Mouse (Mus musculus) ZHBTc4 (cell line): ENCODE measurements at regions not wholly inside any gene's neighbourhood (a gene's known extent, or its start where the extent isn't known, plus 50 kb on each side); places are given as distances from the start of the nearest gene placed in this dataset.
A peak's percentile ranks its signal among the peaks of the same experiment; 100 is the strongest.

Source experiments
- DNase-seq: peaks from one replicate; pipeline ENCODE4 v3.0.0-alpha.2; 2011; ENCODE audit warnings: low read depth, low spot score

DNA sequence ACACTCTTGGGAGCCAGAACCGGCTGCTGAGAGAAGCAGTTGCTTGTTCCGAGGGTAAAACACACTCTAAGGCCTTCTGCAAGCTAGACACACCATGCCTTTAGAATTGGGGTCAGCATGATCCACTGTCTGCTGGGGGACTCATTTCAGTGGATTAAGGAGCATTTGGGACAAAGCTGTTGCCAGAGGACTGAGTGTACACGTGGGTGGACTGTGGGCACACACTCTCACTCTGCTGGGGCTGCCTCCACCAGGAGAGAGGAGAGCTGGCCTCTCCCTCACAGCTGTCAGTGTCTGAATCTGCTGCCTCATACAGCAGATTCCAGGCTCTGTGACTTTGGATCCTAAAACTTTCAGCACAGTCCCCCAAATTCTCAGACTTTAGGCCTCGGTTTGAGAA lies 161.2 kb upstream of the Rreb1 start:
- DNase-seq = no peak

- DNase-seq = no peak
These were observed 158.1 kb upstream of the Rreb1 start for GRCm38 (mm10) chr13:37619841-37620725.

- no peak for DNase-seq
These were observed 156.7 kb upstream of the Rreb1 start for GRCm38 (mm10) chr13:37621319-37622050.

GRCm38 (mm10) chr13:37622366-37623088 lies 155.7 kb upstream of the Rreb1 start:
- DNase-seq = no peak

GRCm38 (mm10) chr13:37624741-37625140 lies 153.5 kb upstream of the Rreb1 start:
- no peak for DNase-seq

DNA sequence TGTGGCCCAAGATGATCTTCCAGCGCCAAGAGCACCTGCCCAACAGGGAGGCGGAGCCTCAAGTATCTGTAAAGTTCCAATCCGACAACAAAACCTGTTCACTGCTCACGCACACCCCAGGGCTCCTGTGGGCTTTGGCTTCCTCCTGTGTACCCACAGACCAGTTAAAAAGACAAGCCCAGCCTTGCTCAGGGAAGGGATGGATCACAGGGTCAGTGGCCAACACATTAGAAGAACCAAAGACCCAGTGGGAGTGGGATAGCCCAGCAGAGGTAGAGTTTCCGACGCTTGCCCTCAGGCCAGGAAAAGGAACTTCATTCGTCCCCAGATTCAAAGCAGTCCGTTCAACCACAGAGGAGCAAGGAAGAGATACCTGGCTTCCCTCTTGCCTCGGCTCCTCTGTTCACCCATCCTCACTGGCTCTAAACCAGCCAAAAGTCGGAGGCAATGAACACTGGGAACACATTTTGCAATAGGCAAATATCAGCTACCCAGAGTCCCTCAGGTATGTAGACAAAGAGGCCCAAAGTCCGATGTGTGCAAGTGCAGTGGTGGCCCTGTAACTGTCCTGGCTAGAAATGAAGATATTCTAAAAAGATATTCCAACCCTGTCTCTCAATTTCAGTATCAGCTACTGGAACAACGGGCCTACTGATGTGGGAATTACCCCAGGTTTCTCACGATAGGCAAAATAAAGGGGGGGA lies 152.5 kb upstream of the Rreb1 start:
- no peak for DNase-seq

DNA sequence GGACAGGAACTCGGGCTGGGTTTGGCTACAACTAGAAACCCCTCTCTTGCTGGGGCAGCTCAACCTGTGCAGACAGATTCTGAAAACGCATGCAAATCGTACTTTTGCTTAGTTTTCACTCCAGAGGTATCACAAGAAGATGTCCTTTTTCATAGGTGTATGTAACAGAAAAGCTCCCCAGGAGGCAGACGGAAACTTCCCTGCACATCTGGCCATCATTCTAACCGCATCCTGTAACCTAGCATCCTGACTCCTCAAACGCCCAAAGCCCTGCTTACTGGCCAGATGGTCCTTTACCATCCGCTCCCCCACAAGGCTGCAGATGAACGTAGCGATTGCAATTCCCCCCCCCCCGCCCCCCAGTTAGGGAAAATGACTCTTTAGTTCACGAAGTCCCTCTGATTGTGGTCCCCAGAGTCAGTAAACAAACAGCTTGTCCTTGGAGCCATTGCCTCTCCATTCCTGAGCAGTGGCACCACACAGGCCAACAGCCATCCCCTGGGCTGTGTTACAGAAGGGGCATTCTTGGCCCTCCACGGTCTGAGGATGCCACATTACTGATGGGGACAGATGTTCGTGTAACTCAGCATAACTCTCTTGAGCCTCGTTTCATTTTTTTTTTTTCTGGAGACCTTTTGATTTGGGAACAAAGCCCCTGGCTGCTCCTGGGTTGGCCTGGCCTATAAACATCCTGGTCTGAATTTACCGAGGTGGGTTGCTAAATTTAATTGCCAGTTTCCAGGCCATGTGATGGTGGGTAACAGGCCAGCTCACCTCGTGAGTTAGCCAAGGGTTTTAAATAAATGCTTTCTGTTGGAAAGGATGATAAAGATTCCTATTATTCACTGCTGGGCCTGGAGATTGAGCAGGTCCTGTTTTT lies 149.6 kb upstream of the Rreb1 start:
- DNase-seq = no peak

GRCm38 (mm10) chr13:37629271-37629899 lies 148.8 kb upstream of the Rreb1 start:
- no peak for DNase-seq

DNA sequence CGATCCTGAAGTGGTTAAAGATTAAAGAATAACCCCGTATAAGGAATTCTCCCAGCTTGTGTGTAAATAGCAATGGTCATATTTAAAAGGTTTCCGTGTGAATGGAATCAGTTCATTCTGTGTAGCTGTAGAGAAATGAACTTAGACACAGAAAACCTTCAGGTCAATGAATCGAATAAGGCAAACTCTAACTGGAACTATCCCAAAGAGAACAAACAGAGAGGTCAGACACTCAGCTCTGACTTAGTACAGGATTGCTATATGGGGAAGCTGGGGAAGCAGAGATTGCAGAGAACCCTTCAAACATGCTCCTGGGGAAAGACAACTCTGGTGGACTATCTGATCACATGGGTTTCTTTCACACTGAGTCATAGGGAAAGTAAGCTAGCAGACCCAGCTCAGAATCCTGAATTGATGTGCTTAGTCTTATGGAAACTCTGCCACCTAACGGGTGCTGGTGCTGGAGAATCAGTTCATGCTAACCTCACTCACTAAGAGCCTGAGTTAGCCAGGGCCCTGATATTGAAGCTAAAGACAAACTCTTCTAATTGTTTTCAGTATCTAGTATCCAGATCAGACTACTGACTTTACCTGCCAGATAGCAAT lies 145.3 kb upstream of the Rreb1 start:
- DNase-seq = no peak

- DNase-seq = no peak
These were observed 141.8 kb upstream of the Rreb1 start for GRCm38 (mm10) chr13:37636363-37636762.

DNA sequence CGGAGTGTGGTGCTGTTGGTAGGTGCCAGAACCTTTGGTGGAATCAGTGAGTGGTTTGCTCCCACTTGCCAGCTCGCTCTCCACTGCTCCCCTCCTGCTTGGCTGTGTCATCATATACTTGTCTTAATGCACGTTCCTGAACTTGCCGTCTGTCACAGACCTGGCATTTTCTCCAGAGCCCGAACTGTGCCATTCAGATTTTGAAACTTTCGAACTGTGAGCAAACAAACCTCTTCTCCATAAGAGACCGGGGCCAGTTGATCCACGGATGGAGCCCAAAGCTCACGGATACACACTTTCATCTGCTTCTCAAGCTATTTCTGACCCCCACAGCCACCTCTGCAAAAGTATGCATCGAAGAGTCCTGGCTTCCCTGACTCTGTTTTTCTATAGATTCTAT lies 141.0 kb upstream of the Rreb1 start:
- no peak for DNase-seq

GRCm38 (mm10) chr13:37638071-37638511 lies 140.1 kb upstream of the Rreb1 start:
- no peak for DNase-seq

- no peak for DNase-seq
These were observed 135.6 kb upstream of the Rreb1 start for GRCm38 (mm10) chr13:37642410-37643093.

DNA sequence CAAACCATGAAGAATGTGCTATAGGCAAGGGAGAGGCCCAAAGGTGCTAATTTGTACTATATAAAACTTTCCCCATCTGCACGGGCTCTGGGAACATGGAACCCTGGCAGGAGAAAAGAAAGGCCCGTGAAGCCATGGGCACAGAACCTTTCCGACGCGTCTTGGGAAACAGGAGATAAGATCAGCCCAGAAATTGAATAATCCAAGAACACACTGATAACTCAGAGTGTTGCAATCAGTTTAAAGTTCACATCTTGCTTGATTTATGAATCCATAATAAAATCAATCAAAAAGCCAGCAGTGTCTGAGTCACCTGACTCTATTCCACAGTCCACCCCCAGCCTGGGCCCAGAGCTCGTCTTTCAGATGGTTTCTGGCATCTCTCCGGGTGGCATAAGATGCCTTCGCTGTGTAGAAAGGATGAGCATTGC lies 133.4 kb upstream of the Rreb1 start:
- no peak for DNase-seq

DNA sequence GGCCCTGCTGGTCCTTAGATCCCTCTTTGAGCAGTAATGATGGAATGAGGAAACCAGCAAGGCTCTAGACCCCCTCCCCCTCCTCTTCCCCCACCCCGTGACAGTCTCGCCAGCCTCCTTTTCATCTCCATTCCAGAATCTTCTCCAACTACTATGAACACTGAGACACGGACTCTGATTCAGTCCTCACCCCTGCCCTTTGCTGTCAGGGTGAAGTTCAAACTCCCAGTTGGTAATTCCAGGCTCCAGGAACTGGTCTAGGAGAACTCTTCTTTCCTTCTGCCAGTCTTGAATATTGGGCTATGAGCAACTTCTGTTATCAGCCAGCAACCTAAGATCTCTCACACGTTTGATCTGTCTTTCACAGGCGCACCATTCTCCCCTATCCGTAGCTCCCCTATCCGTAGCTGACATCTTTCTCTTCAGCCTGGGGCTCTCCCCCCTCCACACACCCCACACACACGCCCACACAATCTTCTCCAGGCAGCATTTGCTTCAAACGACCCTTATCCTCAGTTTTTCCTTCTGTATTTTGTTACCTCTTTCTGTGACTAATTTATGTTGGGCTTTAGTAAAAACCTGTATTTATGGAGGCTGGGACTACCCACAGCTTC lies 128.6 kb upstream of the Rreb1 start:
- DNase-seq = no peak

DNA sequence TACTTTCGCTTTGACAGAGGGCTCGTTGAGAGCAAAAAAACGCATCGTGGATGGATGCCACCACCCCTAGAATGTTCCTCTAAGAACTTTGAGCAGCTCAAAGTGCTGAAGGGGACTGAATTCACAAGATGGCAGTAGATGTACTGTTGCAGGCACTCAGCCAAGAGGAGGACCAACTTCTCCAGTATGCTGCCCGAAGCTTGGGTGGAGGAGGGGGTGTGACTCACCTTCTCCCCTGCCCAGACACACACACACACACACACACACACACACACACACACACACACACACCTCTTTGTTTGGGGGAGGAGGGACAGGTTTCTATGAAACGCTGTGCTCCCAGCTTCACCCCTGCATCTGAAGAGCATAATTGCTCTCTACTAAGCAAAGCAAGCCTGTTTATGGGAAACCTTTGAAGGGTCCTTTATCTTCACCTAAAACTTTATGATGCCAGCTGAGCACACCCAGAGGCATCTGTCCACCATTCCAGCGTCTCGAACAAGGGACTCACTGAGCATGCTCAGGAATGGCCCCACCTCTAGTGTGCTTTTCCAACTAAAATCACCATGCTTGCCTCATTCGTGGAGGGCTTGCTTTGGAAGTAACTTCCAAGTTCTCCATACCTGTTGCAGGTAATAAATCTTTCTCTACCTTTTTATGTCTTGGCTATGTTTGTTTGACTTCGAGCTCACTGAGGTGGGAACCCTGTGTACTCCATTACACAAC lies 126.8 kb upstream of the Rreb1 start:
- no peak for DNase-seq

- no peak for DNase-seq
These were observed 123.5 kb upstream of the Rreb1 start for GRCm38 (mm10) chr13:37654651-37655050.

DNA sequence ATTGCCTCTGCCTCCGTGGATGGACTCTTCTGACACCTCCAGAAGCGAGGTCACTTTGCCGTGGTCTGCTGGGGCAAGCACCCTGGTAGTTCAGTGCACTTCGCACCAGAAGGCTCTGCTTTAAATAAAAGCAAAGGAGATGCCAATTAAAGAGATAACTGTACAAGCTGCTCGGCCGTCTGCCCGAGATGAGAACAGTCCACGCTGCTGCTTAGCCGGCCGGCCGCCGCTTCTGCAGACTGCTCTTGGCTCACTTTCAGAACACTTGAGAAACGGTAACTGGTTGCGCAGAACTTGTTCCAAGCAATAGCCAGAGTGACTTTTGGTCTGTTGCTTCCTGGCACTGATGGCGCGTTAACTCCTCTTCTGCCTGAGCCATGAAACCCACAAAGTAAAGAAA lies 121.0 kb upstream of the Rreb1 start:
- peak; percentile 16 for DNase-seq
